Mouse (Mus musculus) heart, adult 2 months (tissue): ENCODE measurements at regions not wholly inside any gene's neighbourhood (a gene's known extent, or its start where the extent isn't known, plus 50 kb on each side); places are given as distances from the start of the nearest gene placed in this dataset.
A peak's percentile ranks its signal among the peaks of the same experiment; 100 is the strongest.

Experiments
- DNase-seq, 2 experiments: peaks; one replicate each; pipeline ENCODE4 v3.0.0; 2021
- H3K27ac ChIP-seq: fragments of 200-600 bp; 2 replicates; pipeline ENCODE4 v1.8.1; 2022
- H3K27me3 ChIP-seq: fragments of 200-500 bp; 2 replicates; pipeline ENCODE4 v1.6.1; 2012; ENCODE audit warnings: mild to moderate bottlenecking, low read length, inconsistent platforms, mixed read lengths; ENCODE audit not compliant: control insufficient read depth, insufficient read depth
- H3K36me3 ChIP-seq: fragments of 200-500 bp; 2 replicates; pipeline ENCODE4 v1.6.1; 2012; ENCODE audit warnings: low read length, inconsistent platforms; ENCODE audit not compliant: control insufficient read depth, insufficient read depth
- H3K4me1 ChIP-seq: fragments of 200-500 bp; 2 replicates; pipeline ENCODE4 v1.6.1; 2011; ENCODE audit warnings: low read length; ENCODE audit not compliant: control insufficient read depth, insufficient read depth
- H3K4me3 ChIP-seq: fragments of 200-600 bp; 2 replicates; pipeline ENCODE4 v1.8.1; 2022
- H3K79me2 ChIP-seq: fragments of 200-500 bp; replicated peaks from 2 replicates; pipeline ENCODE4 v1.6.1; 2012; ENCODE audit warnings: mild to moderate bottlenecking, inconsistent platforms, low read length, moderate library complexity, mixed read lengths; ENCODE audit not compliant: control insufficient read depth, insufficient read depth
- H3K9ac ChIP-seq: fragments of 200-500 bp; 2 replicates; pipeline ENCODE4 v1.6.1; 2012; ENCODE audit warnings: low read depth, mild to moderate bottlenecking, control low read depth, inconsistent platforms, low read length, mixed read lengths
- CTCF ChIP-seq: fragments of 200-600 bp; IDR thresholded peaks from 2 replicates; pipeline ENCODE4 v1.8.1; 2022; ENCODE audit warnings: antibody characterized with exemption, mild to moderate bottlenecking, moderate library complexity
- EP300 ChIP-seq: fragments of 200-500 bp; IDR thresholded peaks from 2 replicates; pipeline ENCODE4 v1.6.1; 2011; ENCODE audit warnings: low read depth, low read length, control low read depth; ENCODE audit not compliant: insufficient read depth
- POLR2A ChIP-seq: fragments of 200-500 bp; IDR thresholded peaks from 2 replicates; pipeline ENCODE4 v1.6.1; 2011; ENCODE audit warnings: mild to moderate bottlenecking, low read depth, low read length, control low read depth; ENCODE audit not compliant: insufficient read depth
- WGBS: fragments of 180-500 bp; shearing (Covaris S2); methylation state at CpG from one replicate; pipeline ENCODE4 v1.1.7; 2018; 5-methylcytosine and 5-hydroxymethylcytosine counted together
- intact Hi-C: fragments of 180-260 bp; cut with DNase I; formaldehyde crosslinking; loops from one replicate; pipeline ENCODE4 v1.15.1; 2025

- DNase-seq: no peak
These were observed 285.4 kb upstream of the Rps6ka3 start for GRCm38 (mm10) chrX:158924490-158925398.

GRCm38 (mm10) chrX:158931864-158932263 lies 278.2 kb upstream of the Rps6ka3 start:
- 55% methylated on average over 1 of the region's 1 CpGs for WGBS
- H3K4me1 ChIP-seq: no peaks in the 10 kb centered on the region
- H3K36me3 ChIP-seq: no peaks in the 10 kb centered on the region
- no peaks in the 10 kb centered on the region for H3K79me2 ChIP-seq
- H3K9ac ChIP-seq: no peak overlapping the region
- TF ChIP-seq EP300 (no peak), CTCF (no peak), POLR2A (no peak)
- no peak overlapping the region for H3K4me3 ChIP-seq
- H3K27me3 ChIP-seq: no peaks in the 10 kb centered on the region
- intact Hi-C loops: no loop called here
- DNase-seq: no peak
- H3K27ac ChIP-seq: no peak overlapping the region

More at GRCm38 (mm10) chrX:158924490-158925398, 285.4 kb upstream of the Rps6ka3 start:
- Histone ChIP-seq H3K4me1 (no peaks in the 10 kb centered on the region), H3K36me3 (no peaks in the 10 kb centered on the region), H3K4me3 (no peak overlapping the region), H3K27me3 (no peaks in the 10 kb centered on the region), H3K79me2 (no peaks in the 10 kb centered on the region), H3K9ac (no peak overlapping the region), H3K27ac (no peak overlapping the region)
- TF ChIP-seq EP300 (no peak), CTCF (peak; percentile 77)
- WGBS: 45% methylated on average over 6 of the region's 6 CpGs
- intact Hi-C loops: no loop called here

- no peak for DNase-seq
- intact Hi-C loops: no loop called here
- no peak overlapping the region for H3K4me3 ChIP-seq
- 47% methylated on average over 4 of the region's 4 CpGs for WGBS
- no peaks in the 10 kb centered on the region for H3K36me3 ChIP-seq
- H3K9ac ChIP-seq: no peak overlapping the region
- no peaks in the 10 kb centered on the region for H3K27me3 ChIP-seq
- no peak overlapping the region for H3K27ac ChIP-seq
- no peaks in the 10 kb centered on the region for H3K4me1 ChIP-seq
- TF ChIP-seq CTCF: no peak
- no peak for TF ChIP-seq EP300
- no peak for TF ChIP-seq POLR2A
- no peaks in the 10 kb centered on the region for H3K79me2 ChIP-seq
These were observed 262.9 kb upstream of the Rps6ka3 start for GRCm38 (mm10) chrX:158947191-158947590.

- WGBS: 55% methylated on average over 5 of the region's 5 CpGs
- H3K4me3 ChIP-seq: no peak overlapping the region
- H3K27me3 ChIP-seq: no peaks in the 10 kb centered on the region
- TF ChIP-seq CTCF (peak; percentile 38), EP300 (no peak), POLR2A (no peak)
- H3K27ac ChIP-seq: no peak overlapping the region
- no peak overlapping the region for H3K9ac ChIP-seq
- DNase-seq: no peak
- H3K4me1 ChIP-seq: no peaks in the 10 kb centered on the region
- H3K79me2 ChIP-seq: no peaks in the 10 kb centered on the region
- no peaks in the 10 kb centered on the region for H3K36me3 ChIP-seq
- intact Hi-C loops: no loop called here
These were observed 238.4 kb upstream of the Rps6ka3 start for GRCm38 (mm10) chrX:158971726-158972125.

GRCm38 (mm10) chrX:158976648-158977047 lies 233.5 kb upstream of the Rps6ka3 start:
- DNase-seq: peak in 1 of 2 experiments; percentile 3
- no peaks in the 10 kb centered on the region for H3K27me3 ChIP-seq
- H3K79me2 ChIP-seq: no peaks in the 10 kb centered on the region
- no peak overlapping the region for H3K9ac ChIP-seq
- intact Hi-C loops: no loop called here
- no peak overlapping the region for H3K27ac ChIP-seq
- no peak overlapping the region for H3K4me3 ChIP-seq
- TF ChIP-seq POLR2A (no peak), EP300 (no peak), CTCF (no peak)
- H3K36me3 ChIP-seq: no peaks in the 10 kb centered on the region
- 48% methylated on average over 5 of the region's 5 CpGs for WGBS
- no peaks in the 10 kb centered on the region for H3K4me1 ChIP-seq

- Histone ChIP-seq H3K27ac (no peak overlapping the region), H3K4me3 (no peak overlapping the region), H3K4me1 (no peaks in the 10 kb centered on the region), H3K36me3 (no peaks in the 10 kb centered on the region), H3K79me2 (no peaks in the 10 kb centered on the region), H3K9ac (no peak overlapping the region), H3K27me3 (no peaks in the 10 kb centered on the region)
- no peak for TF ChIP-seq CTCF
- no peak for TF ChIP-seq POLR2A
- no peak for TF ChIP-seq EP300
- intact Hi-C loops: no loop called here
- 85% methylated on average over 2 of the region's 2 CpGs for WGBS
- no peak for DNase-seq
These were observed 225.4 kb upstream of the Rps6ka3 start for GRCm38 (mm10) chrX:158984721-158985120.
